Mouse (Mus musculus) lung, postnatal 14 days (tissue): Measurements from ENCODE around the gene Heg1.

Experiments used
- DNase-seq: peaks from one replicate; pipeline ENCODE4 v3.0.0; 2021

The Heg1 gene

GRCm38 (mm10) chr16:33684162-33684702 lies at the start of gene Heg1:
Gene Heg1, plus strand, starts transcription at chr16:33684370.
- DNase-seq: peak; percentile 87

- no peak for DNase-seq
Observed at GRCm38 (mm10) chr16:33635836-33636595, 48.2 kb upstream of the Heg1 start.

- no peak for DNase-seq
Observed at GRCm38 (mm10) chr16:33641779-33642178, 42.4 kb upstream of the Heg1 start.

GRCm38 (mm10) chr16:33653116-33653515 lies 31.1 kb upstream of the Heg1 start:
- no peak for DNase-seq

- DNase-seq: no peak
Observed at GRCm38 (mm10) chr16:33655443-33655842, 28.7 kb upstream of the Heg1 start.

GRCm38 (mm10) chr16:33657191-33657590 lies 27.0 kb upstream of the Heg1 start:
- no peak for DNase-seq

- DNase-seq: no peak
Observed at GRCm38 (mm10) chr16:33658121-33658520, 26.0 kb upstream of the Heg1 start.

GRCm38 (mm10) chr16:33659521-33659920 lies 24.6 kb upstream of the Heg1 start:
- no peak for DNase-seq

- peak; percentile 82 for DNase-seq
Observed at GRCm38 (mm10) chr16:33660125-33660524, 24.0 kb upstream of the Heg1 start.

- DNase-seq: no peak
Observed at GRCm38 (mm10) chr16:33662841-33663240, 21.3 kb upstream of the Heg1 start.

GRCm38 (mm10) chr16:33666226-33666625 lies 17.9 kb upstream of the Heg1 start:
- no peak for DNase-seq

GRCm38 (mm10) chr16:33666985-33667538 lies 17.1 kb upstream of the Heg1 start:
- no peak for DNase-seq

GRCm38 (mm10) chr16:33668448-33668847 lies 15.7 kb upstream of the Heg1 start:
- no peak for DNase-seq

GRCm38 (mm10) chr16:33669072-33669471 lies 15.1 kb upstream of the Heg1 start:
- no peak for DNase-seq

GRCm38 (mm10) chr16:33670340-33670739 lies 13.8 kb upstream of the Heg1 start:
- DNase-seq: no peak

- no peak for DNase-seq
Observed at GRCm38 (mm10) chr16:33670933-33671332, 13.2 kb upstream of the Heg1 start.

- no peak for DNase-seq
Observed at GRCm38 (mm10) chr16:33672188-33672587, 12.0 kb upstream of the Heg1 start.

- no peak for DNase-seq
Observed at GRCm38 (mm10) chr16:33672643-33673042, 11.5 kb upstream of the Heg1 start.

- DNase-seq: peak; percentile 54
Observed at GRCm38 (mm10) chr16:33673530-33674109, 10.6 kb upstream of the Heg1 start.

GRCm38 (mm10) chr16:33675151-33675847 lies 8.9 kb upstream of the Heg1 start:
- DNase-seq: no peak

- no peak for DNase-seq
Observed at GRCm38 (mm10) chr16:33675848-33676184, 8.4 kb upstream of the Heg1 start.

- peak; percentile 83 for DNase-seq
Observed at GRCm38 (mm10) chr16:33676347-33677312, 7.5 kb upstream of the Heg1 start.
